Mouse (Mus musculus) CD4-positive helper T cell, adult 2 months (primary cell): ENCODE results near the gene Nrap.
"Not testable (repeated sequence)": the region's sequence is repeated elsewhere in the genome, so short reads cannot be mapped to it uniquely, and the experiment has no call there.

Source experiments
- DNase-seq: peaks from one replicate; pipeline ENCODE4 v3.0.0-alpha.2; 2012; ENCODE audit warnings: low read depth, missing footprints, low spot score

The Nrap gene

GRCm38 (mm10) chr19:56366168-56366567, 23.7 kb downstream of the Nrap start:
- no peak for DNase-seq

- DNase-seq: no peak
Observed at GRCm38 (mm10) chr19:56364563-56364962, 25.3 kb downstream of the Nrap start.

- DNase-seq: no peak
Observed at GRCm38 (mm10) chr19:56363721-56364460, 25.9 kb downstream of the Nrap start.

- no peak for DNase-seq
Observed at GRCm38 (mm10) chr19:56358890-56359289, 30.9 kb downstream of the Nrap start.

GRCm38 (mm10) chr19:56357374-56357708, 32.5 kb downstream of the Nrap start:
- not testable (repeated sequence) for DNase-seq

GRCm38 (mm10) chr19:56356480-56357373, 33.1 kb downstream of the Nrap start:
- DNase-seq: peak; percentile 30

- DNase-seq: no peak
Observed at GRCm38 (mm10) chr19:56355201-56355600, 34.6 kb downstream of the Nrap start.

GRCm38 (mm10) chr19:56353689-56354088, 36.1 kb downstream of the Nrap start:
- no peak for DNase-seq

- DNase-seq: peak; percentile 6
Observed at GRCm38 (mm10) chr19:56349295-56349694, 40.5 kb downstream of the Nrap start.

GRCm38 (mm10) chr19:56346750-56347149, 43.1 kb downstream of the Nrap start:
- DNase-seq: no peak

GRCm38 (mm10) chr19:56346016-56346415, 43.8 kb downstream of the Nrap start:
- DNase-seq: peak; percentile 21

GRCm38 (mm10) chr19:56343869-56344563, 45.8 kb downstream of the Nrap start:
- no peak for DNase-seq

GRCm38 (mm10) chr19:56342006-56342405, 47.8 kb downstream of the Nrap start:
- DNase-seq: no peak

- DNase-seq: no peak
Observed at GRCm38 (mm10) chr19:56336826-56337225, 53.0 kb downstream of the Nrap start.

- DNase-seq: no peak
Observed at GRCm38 (mm10) chr19:56336321-56336720, 53.5 kb downstream of the Nrap start.

GRCm38 (mm10) chr19:56326243-56326855, 63.5 kb downstream of the Nrap start:
- no peak for DNase-seq

- no peak for DNase-seq
Observed at GRCm38 (mm10) chr19:56325676-56326075, 64.2 kb downstream of the Nrap start.

GRCm38 (mm10) chr19:56321303-56321920, 68.4 kb downstream of the Nrap start:
- no peak for DNase-seq

- DNase-seq: peak; percentile 66
Observed at GRCm38 (mm10) chr19:56320186-56320860, 69.5 kb downstream of the Nrap start.

GRCm38 (mm10) chr19:56319629-56320028, 70.2 kb downstream of the Nrap start:
- DNase-seq: no peak

GRCm38 (mm10) chr19:56319219-56319618, 70.6 kb downstream of the Nrap start:
- DNase-seq: no peak
